Mouse (Mus musculus) neutrophil, adult 5-6 weeks (primary cell): Measurements from ENCODE around the gene Gm7030. TPM values are rescaled to one million over a fixed set of nuclear protein-coding genes. Genes with fewer than 3 reads are reported as not detected.
"Not testable (repeated sequence)": the region's sequence is repeated elsewhere in the genome, so short reads cannot be mapped to it uniquely, and the experiment has no call there.

Experiments
- ATAC-seq: fragments of 151-379, 151-347 bp; 2 replicates; pipeline ENCODE4 v1.8.0; 2017; ENCODE audit warnings: mild to moderate bottlenecking, moderate TSS enrichment; ENCODE audit not compliant: insufficient number of reproducible peaks, poor library complexity, low FRiP score, severe bottlenecking; ENCODE audit errors: extremely low read depth
- total RNA-seq: library from RNA; stranded (forward); fragments of 200-1000 nt; gene quantifications from 2 replicates; pipeline ENCODE4 v1.2.3, GENCODE M21; 2017

Gene Gm7030
- total RNA-seq, 1 experiment from 2014 or later = not detected

DNA sequence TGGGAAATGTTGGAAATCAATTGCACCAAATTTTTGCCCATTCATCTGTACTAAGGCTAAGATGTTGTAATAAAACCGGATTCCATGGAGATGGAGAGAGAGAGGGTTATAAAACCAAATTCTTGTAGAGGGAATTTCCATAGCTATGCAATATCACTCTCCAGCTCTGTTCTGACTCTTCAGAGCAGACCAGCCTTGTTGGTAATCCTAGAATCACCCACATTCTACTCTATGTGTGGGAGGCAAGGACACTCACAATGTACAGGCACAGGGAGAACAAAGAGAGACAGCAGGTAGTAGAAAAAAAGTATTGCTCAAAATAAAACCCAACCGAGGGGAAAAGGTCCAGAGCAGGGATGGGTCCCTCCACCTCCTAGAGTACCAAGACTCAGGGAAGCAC is 37.3 kb downstream of the Gm7030 start:
- ATAC-seq = not testable (repeated sequence)

- ATAC-seq = not testable (repeated sequence)
Measured at GRCm38 (mm10) chr17:36085976-36086375, 43.2 kb downstream of the Gm7030 start.

- ATAC-seq = 0 out of 2 replicates have a peak, but pooled peaks have one; percentile 37
Measured at GRCm38 (mm10) chr17:36083870-36084451, 45.3 kb downstream of the Gm7030 start.

GRCm38 (mm10) chr17:36083266-36083869 is 45.9 kb downstream of the Gm7030 start:
- peak; percentile 71 for ATAC-seq

DNA sequence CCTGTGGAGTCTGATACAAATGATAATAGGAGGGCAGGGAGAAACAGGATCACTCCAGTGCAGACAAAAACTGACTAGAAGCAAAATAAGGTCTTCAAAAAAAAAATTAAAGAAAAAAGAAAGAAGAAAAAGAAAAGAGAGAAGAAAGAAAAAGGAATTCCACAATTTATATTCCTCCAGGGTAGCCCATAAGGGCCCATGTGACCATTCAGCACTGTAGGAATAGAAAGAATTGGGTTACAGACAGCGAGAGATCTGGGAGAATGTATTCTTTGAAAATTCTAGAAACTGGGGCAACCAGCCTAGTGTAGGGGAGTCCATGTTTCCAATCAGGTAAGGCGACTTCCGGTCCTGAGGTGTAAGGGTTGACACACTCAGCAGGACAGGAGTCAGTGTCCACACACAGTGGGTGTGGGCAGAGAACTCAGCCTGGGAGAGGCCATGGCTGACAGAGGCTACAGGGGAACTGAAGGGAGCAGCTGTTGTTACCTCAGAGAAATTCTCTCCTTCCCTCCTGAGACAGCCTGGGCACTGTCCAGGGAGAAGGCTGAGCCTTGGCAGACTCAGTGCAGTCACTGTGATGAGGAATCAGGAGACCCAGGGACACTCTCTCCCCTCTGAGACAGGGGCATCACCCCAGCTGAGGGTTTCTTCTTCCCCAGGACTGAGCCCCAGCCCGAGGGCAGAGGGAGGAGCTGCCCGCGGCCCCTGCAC is 46.5 kb downstream of the Gm7030 start:
- not testable (repeated sequence) for ATAC-seq

DNA sequence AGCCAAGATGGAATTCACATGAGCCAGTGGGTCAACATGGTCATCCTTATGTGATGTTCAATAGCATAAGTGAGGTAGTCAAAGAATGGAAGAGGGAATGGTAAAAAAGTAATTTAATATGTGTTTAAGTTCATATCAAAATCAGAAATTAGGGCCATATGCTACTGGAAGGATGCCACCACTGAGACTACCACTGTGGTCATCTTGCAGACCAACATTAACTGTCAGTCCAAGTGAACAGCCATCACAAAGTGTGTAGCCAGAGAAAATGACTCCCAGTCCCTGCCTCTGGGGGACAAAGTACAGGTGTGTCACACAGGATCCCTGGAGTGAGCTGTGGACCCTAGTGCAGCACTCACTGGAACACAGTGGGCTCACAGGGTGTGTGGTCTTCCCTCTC is 47.3 kb downstream of the Gm7030 start:
- not testable (repeated sequence) for ATAC-seq

- ATAC-seq = peak; percentile 68
Measured at GRCm38 (mm10) chr17:36060829-36061228, 68.4 kb downstream of the Gm7030 start.

Other genes with a start within 250 kb of the Gm7030 start
- 106 and 121 TPM in 2 replicates for gene Dhx16, start 249.6 kb downstream of the Gm7030 start, total RNA-seq
- gene 2310061I04Rik, start 232.0 kb downstream of the Gm7030 start, total RNA-seq = 9.6 and 12.8 TPM in 2 replicates
- 26.9 and 31.3 TPM in 2 replicates for gene Atat1, start 219.3 kb downstream of the Gm7030 start, total RNA-seq
- gene Mrps18b, start 213.0 kb downstream of the Gm7030 start, total RNA-seq = 29.3 and 36.8 TPM in 2 replicates
- gene Ppp1r10, start 213.0 kb downstream of the Gm7030 start, total RNA-seq = 413 and 415 TPM in 2 replicates
- gene Abcf1, start 159.7 kb downstream of the Gm7030 start, total RNA-seq = 162 and 172 TPM in 2 replicates
- 39.3 and 41.5 TPM in 2 replicates for gene Gnl1, start 149.6 kb downstream of the Gm7030 start, total RNA-seq
- gene Prr3, start 149.2 kb downstream of the Gm7030 start, total RNA-seq = 21.6 and 33.6 TPM in 2 replicates
- gene H2-T24, start 108.9 kb downstream of the Gm7030 start, total RNA-seq = 255 and 292 TPM in 2 replicates
- gene H2-T23, start 96.6 kb downstream of the Gm7030 start, total RNA-seq = 431 and 448 TPM in 2 replicates
- gene H2-T22, start 86.7 kb downstream of the Gm7030 start, total RNA-seq = 101 and 107 TPM in 2 replicates
- gene Gm6034, start 86.5 kb downstream of the Gm7030 start, total RNA-seq = not detected in 2 replicates
- gene Gm11127, start 71.1 kb downstream of the Gm7030 start, total RNA-seq = not detected in 2 replicates
- gene Gm19684, start 7.7 kb downstream of the Gm7030 start, total RNA-seq = 1.2 and 1.4 TPM in 2 replicates
- not detected in 2 replicates for gene Gm8909, start 39.1 kb upstream of the Gm7030 start, total RNA-seq
- gene H2-T3, start 60.9 kb upstream of the Gm7030 start, total RNA-seq = not detected in 2 replicates
- 26.3 and 30.1 TPM in 2 replicates for gene Rpp21, start 128.6 kb upstream of the Gm7030 start, total RNA-seq
- 75.5 and 76.1 TPM in 2 replicates for gene Trim39, start 142.8 kb upstream of the Gm7030 start, total RNA-seq
- not detected in 2 replicates for gene H2-M10.2, start 157.1 kb upstream of the Gm7030 start, total RNA-seq
- not detected in 2 replicates for gene H2-M10.1, start 196.7 kb upstream of the Gm7030 start, total RNA-seq
- not detected in 2 replicates for gene H2-M10.3, start 239.0 kb upstream of the Gm7030 start, total RNA-seq